Mouse (Mus musculus) stomach, embryonic 14.5 days (tissue): ENCODE data around the gene Adamtsl4. TPM values are rescaled to one million over a fixed set of nuclear protein-coding genes. Genes with fewer than 3 reads are reported as not detected.

Experiments used
- ATAC-seq: fragments of 200-750 bp; cut with Nextera tagmentation; 2 replicates; pipeline ENCODE4 v1.8.0; 2017; ENCODE audit warnings: low read depth, moderate TSS enrichment; ENCODE audit not compliant: insufficient number of reproducible peaks, insufficient read depth, low FRiP score
- H3K27ac ChIP-seq: fragments of 300-500 bp; sonication (generic); 2 replicates; pipeline ENCODE4 v1.5.1; 2014; ENCODE audit warnings: mild to moderate bottlenecking, low read length, moderate library complexity, mixed read lengths
- H3K27me3 ChIP-seq: fragments of 300-500 bp; sonication (generic); 2 replicates; pipeline ENCODE4 v1.6.1; 2014; ENCODE audit warnings: low read length, control low read depth, mixed read lengths; ENCODE audit not compliant: control insufficient read depth, insufficient read depth
- H3K36me3 ChIP-seq: fragments of 300-500 bp; sonication (generic); 2 replicates; pipeline ENCODE4 v1.6.1; 2014; ENCODE audit warnings: mild to moderate bottlenecking, control low read depth, low read length, moderate library complexity, mixed read lengths; ENCODE audit not compliant: control insufficient read depth, insufficient read depth
- H3K4me1 ChIP-seq: fragments of 300-500 bp; sonication (generic); 2 replicates; pipeline ENCODE4 v1.6.1; 2014; ENCODE audit warnings: low read length, control low read depth, mixed read lengths; ENCODE audit not compliant: control insufficient read depth, insufficient read depth
- H3K4me2 ChIP-seq: fragments of 300-500 bp; sonication (generic); replicated peaks from 2 replicates; pipeline ENCODE4 v1.6.1; 2014; ENCODE audit warnings: low read depth, low read length, control low read depth
- H3K4me3 ChIP-seq: fragments of 300-500 bp; sonication (generic); 2 replicates; pipeline ENCODE4 v1.5.1; 2014; ENCODE audit warnings: low read depth, low read length, control low read depth
- H3K9ac ChIP-seq: fragments of 300-500 bp; sonication (generic); replicated peaks from 2 replicates; pipeline ENCODE4 v1.6.1; 2014; ENCODE audit warnings: low read depth, mild to moderate bottlenecking, control low read depth, low read length, moderate library complexity, mixed read lengths
- H3K9me3 ChIP-seq: fragments of 300-500 bp; sonication (generic); 2 replicates; pipeline ENCODE4 v1.6.1; 2016; ENCODE audit warnings: low read depth, low read length, control low read depth; ENCODE audit not compliant: control insufficient read depth
- WGBS: fragments of 180-500 bp; shearing (Covaris S2); extraction: QIAGEN DNeasy Blood & Tissue Kit; methylation state at CpG from one replicate; pipeline ENCODE4 v1.1.7; 2014; 5-methylcytosine and 5-hydroxymethylcytosine counted together
- polyA plus RNA-seq: library from polyadenylated mRNA; unstranded; fragments of >200 nt; fragmentation: Nextera tagmentation; extraction: Ambion mirVana; gene quantifications from 2 replicates; pipeline ENCODE4 v1.2.1, GENCODE M21; 2014

The Adamtsl4 gene
- polyA plus RNA-seq, 1 experiment from 2014 or later: 5.3 TPM

- H3K36me3 ChIP-seq: peaks cover 46% of the 10 kb centered on the region
These were observed 22.8 kb downstream of the Adamtsl4 start for GRCm38 (mm10) chr3:95664940-95665352.

GRCm38 (mm10) chr3:95663969-95664608 is 23.6 kb downstream of the Adamtsl4 start:
- H3K4me3 ChIP-seq: no peak overlapping the region
- H3K36me3 ChIP-seq: peaks cover 41% of the 10 kb centered on the region
- WGBS: 81% methylated on average over 3 of the region's 3 CpGs
- no peaks in the 10 kb centered on the region for H3K9me3 ChIP-seq
- peak overlapping the region; percentile 33; the same call in 1 of the 2 replicates for H3K27ac ChIP-seq
- no peak for ATAC-seq
- no peak overlapping the region for H3K9ac ChIP-seq
- H3K4me2 ChIP-seq: no peak overlapping the region
- H3K27me3 ChIP-seq: no peaks in the 10 kb centered on the region
- peaks cover 67% of the 10 kb centered on the region for H3K4me1 ChIP-seq

More at GRCm38 (mm10) chr3:95664940-95665352, 22.8 kb downstream of the Adamtsl4 start:
- H3K4me1 ChIP-seq: peaks cover 67% of the 10 kb centered on the region
- H3K9ac ChIP-seq: no peak overlapping the region
- H3K4me2 ChIP-seq: no peak overlapping the region
- H3K9me3 ChIP-seq: no peaks in the 10 kb centered on the region
- no peak for ATAC-seq
- WGBS: 82% methylated on average over 4 of the region's 4 CpGs
- H3K27ac ChIP-seq: no peak overlapping the region
- H3K4me3 ChIP-seq: no peak overlapping the region
- H3K27me3 ChIP-seq: no peaks in the 10 kb centered on the region

- Histone ChIP-seq H3K27ac (peak overlapping the region; percentile 23; the same call in 1 of the 2 replicates), H3K4me3 (no peak overlapping the region), H3K36me3 (peaks cover 39% of the 10 kb centered on the region), H3K9me3 (no peaks in the 10 kb centered on the region), H3K9ac (no peak overlapping the region), H3K4me1 (peaks cover 63% of the 10 kb centered on the region), H3K27me3 (no peaks in the 10 kb centered on the region), H3K4me2 (no peak overlapping the region)
- no peak for ATAC-seq
- 89% methylated on average over 2 of the region's 2 CpGs for whole genome bisulfite sequencing
These were observed 24.2 kb downstream of the Adamtsl4 start for GRCm38 (mm10) chr3:95663486-95663885.

GRCm38 (mm10) chr3:95662724-95663449 is 24.8 kb downstream of the Adamtsl4 start:
- Histone ChIP-seq H3K36me3 (peaks cover 39% of the 10 kb centered on the region), H3K27me3 (no peaks in the 10 kb centered on the region), H3K9ac (no peak overlapping the region), H3K4me1 (peaks cover 59% of the 10 kb centered on the region), H3K4me2 (peak overlapping the region; percentile 90; the same call in 1 of the 2 replicates), H3K9me3 (no peaks in the 10 kb centered on the region), H3K27ac (no peak overlapping the region), H3K4me3 (no peak overlapping the region; the same call in 1 of the 2 replicates)
- no peak for ATAC-seq
- WGBS: 74% methylated on average over 7 of the region's 7 CpGs

GRCm38 (mm10) chr3:95661945-95662715 is 25.6 kb downstream of the Adamtsl4 start:
- peaks cover 52% of the 10 kb centered on the region for H3K4me1 ChIP-seq
- no peaks in the 10 kb centered on the region for H3K9me3 ChIP-seq
- no peak overlapping the region; the same call in 1 of the 2 replicates for H3K9ac ChIP-seq

GRCm38 (mm10) chr3:95660788-95661478 is 26.8 kb downstream of the Adamtsl4 start:
- Histone ChIP-seq H3K27me3 (no peaks in the 10 kb centered on the region), H3K36me3 (peaks cover 39% of the 10 kb centered on the region), H3K27ac (no peak overlapping the region), H3K9ac (peak overlapping the region; percentile 100), H3K4me1 (peaks cover 40% of the 10 kb centered on the region), H3K4me3 (peak overlapping the region; percentile 100), H3K4me2 (peak overlapping the region; percentile 90), H3K9me3 (no peaks in the 10 kb centered on the region)
- 13% methylated on average over 2 of the region's 2 CpGs for WGBS
- no peak for ATAC-seq

More at GRCm38 (mm10) chr3:95661945-95662715, 25.6 kb downstream of the Adamtsl4 start:
- H3K4me3 ChIP-seq: peak overlapping the region; percentile 100; the same call in 1 of the 2 replicates
- peaks cover 39% of the 10 kb centered on the region for H3K36me3 ChIP-seq
- H3K27me3 ChIP-seq: no peaks in the 10 kb centered on the region
- H3K4me2 ChIP-seq: peak overlapping the region; percentile 90; the same call in 1 of the 2 replicates
- no peak overlapping the region for H3K27ac ChIP-seq
- 33% methylated on average over 7 of the region's 7 CpGs for WGBS
- ATAC-seq: no peak

GRCm38 (mm10) chr3:95659948-95660347 is 27.8 kb downstream of the Adamtsl4 start:
- H3K4me2 ChIP-seq: peak overlapping the region; percentile 90
- H3K4me1 ChIP-seq: peaks cover 33% of the 10 kb centered on the region
- H3K9ac ChIP-seq: peak overlapping the region; percentile 100
- H3K27ac ChIP-seq: peak overlapping the region; percentile 99
- ATAC-seq: no peak
- H3K9me3 ChIP-seq: no peaks in the 10 kb centered on the region
- no peaks in the 10 kb centered on the region for H3K27me3 ChIP-seq
- peak overlapping the region; percentile 100 for H3K4me3 ChIP-seq
- peaks cover 39% of the 10 kb centered on the region for H3K36me3 ChIP-seq
- WGBS: under 1% methylated on average over 8 of the region's 8 CpGs
